Mouse (Mus musculus): Measurements from ENCODE around the gene Hacd4. TPM values are rescaled to one million over a fixed set of nuclear protein-coding genes. Genes with fewer than 3 reads are reported as not detected.

Hacd4 gene
- total RNA-seq, 2 experiments from 2014 or later: 4.4 to 6.0 TPM

DNA sequence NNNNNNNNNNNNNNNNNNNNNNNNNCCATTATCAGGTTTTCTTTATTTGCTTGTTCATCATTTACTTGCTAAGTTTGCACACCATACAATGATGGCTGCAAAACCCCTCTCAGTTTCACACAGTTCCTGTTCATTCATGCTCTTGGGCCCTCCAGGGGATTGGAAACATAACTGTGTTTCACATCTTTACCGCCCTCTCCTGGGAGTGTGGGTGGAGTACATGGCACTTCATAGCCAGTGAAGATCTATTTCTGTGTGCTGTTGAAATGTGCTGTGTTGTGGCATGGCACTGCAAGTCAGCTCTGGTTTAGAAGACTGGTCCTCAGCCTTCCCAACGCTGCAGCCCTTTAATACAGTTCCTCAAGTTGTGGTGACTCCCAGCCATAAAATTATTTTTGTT is 82.1 kb downstream of the Hacd4 start:
- intact Hi-C loops (cut with DNase I): loop anchor here (5.0 kb wide), 1 partner anchor 156 kb away; no protein-coding TSS in a partner anchor
- no peak for DNase-seq

DNA sequence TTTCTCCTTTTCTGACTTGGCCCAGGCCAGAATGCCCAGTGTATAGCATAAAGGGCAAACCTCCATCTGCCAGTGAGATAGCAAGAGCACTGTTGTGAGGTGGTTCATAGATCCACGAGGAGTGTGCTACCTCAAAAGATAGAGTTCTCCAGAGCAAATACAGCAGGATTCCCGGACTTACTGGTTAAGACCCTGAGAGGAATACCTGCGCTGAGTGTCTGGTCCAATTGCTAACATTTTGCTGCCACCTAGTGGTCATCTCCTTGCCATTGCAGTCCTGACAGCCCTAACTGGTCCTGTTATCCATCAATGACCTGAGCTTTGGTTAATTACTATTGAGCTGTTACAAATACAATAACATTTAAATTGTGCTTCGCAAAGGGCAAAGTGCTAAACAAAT is 87.8 kb downstream of the Hacd4 start:
- intact Hi-C loops (cut with DNase I): loop anchor here (1.0 kb wide), 4 partner anchors 193 to 983 kb away; no protein-coding TSS in a partner anchor
- DNase-seq: peak; percentile 54 to 61

Other genes starting within 250 kb of the Hacd4 start
- not detected for gene Ifnb1, start 83.8 kb upstream of the Hacd4 start, total RNA-seq (2021)
- gene Ifna15, start 119.3 kb upstream of the Hacd4 start, total RNA-seq (2021): not detected
- not detected for gene Ifna14, start 132.9 kb upstream of the Hacd4 start, total RNA-seq (2021)
- gene Ifna9, start 153.5 kb upstream of the Hacd4 start, total RNA-seq (2021): not detected
- not detected for gene Ifna12, start 164.4 kb upstream of the Hacd4 start, total RNA-seq (2021)
- gene C87499, start 195.5 kb upstream of the Hacd4 start, total RNA-seq (2021): not detected
- not detected for gene Ifna13, start 205.5 kb upstream of the Hacd4 start, total RNA-seq (2021)
- not detected for gene Ifna16, start 238.0 kb upstream of the Hacd4 start, total RNA-seq (2021)
- not detected for gene Ifna2, start 245.0 kb upstream of the Hacd4 start, total RNA-seq (2021)

Measured in heart, postnatal 36 days (tissue).